Mouse (Mus musculus): ENCODE results near the gene 1700025C18Rik.

GRCm38 (mm10) chr2:165078045-165078444, 12.5 kb downstream of the 1700025C18Rik start:
- no peak for TF ChIP-seq CTCF (IDR thresholded peaks at IDR 0.05)
- no peak for TF ChIP-seq EP300 (IDR thresholded peaks at IDR 0.05)
